Mouse (Mus musculus) E14TG2a.4 (cell line): ENCODE measurements at regions not wholly inside any gene's neighbourhood (a gene's known extent, or its start where the extent isn't known, plus 50 kb on each side); places are given as distances from the start of the nearest gene placed in this dataset.

Experiments used
- CTCF ChIP-seq: conservative IDR thresholded peaks from 2 replicates; pipeline ENCODE4 v1.5.1; 2014; ENCODE audit warnings: low read length
- NANOG ChIP-seq: IDR thresholded peaks from 2 replicates; pipeline ENCODE4 v1.6.1; 2014; ENCODE audit warnings: borderline replicate concordance, low read length, mixed read lengths
- POU5F1 ChIP-seq: IDR thresholded peaks from 2 replicates; pipeline ENCODE4 v1.6.1; 2014; ENCODE audit warnings: low read length, borderline replicate concordance

GRCm38 (mm10) chr12:109892834-109893233, 292.7 kb upstream of the Rtl1 start:
- TF ChIP-seq CTCF: no peak
- TF ChIP-seq POU5F1: no peak
- TF ChIP-seq NANOG: no peak
